Mouse (Mus musculus) bone marrow, adult 2 months (tissue): ENCODE data around the gene Sh3bgrl3.

Experiments used
- CTCF ChIP-seq: fragments of 200-500 bp; IDR thresholded peaks from 2 replicates; pipeline ENCODE4 v1.5.1; 2011; ENCODE audit warnings: low read length, control low read depth; ENCODE audit not compliant: control insufficient read depth, insufficient read depth
- POLR2A ChIP-seq: fragments of 200-500 bp; IDR thresholded peaks from 2 replicates; pipeline ENCODE4 v1.6.1; 2011; ENCODE audit warnings: low read depth, mild to moderate bottlenecking, control low read depth, low read length, borderline replicate concordance; ENCODE audit not compliant: control insufficient read depth

- TF ChIP-seq POLR2A: 0 out of 2 replicates have a peak, but pooled peaks have one; percentile 2
- TF ChIP-seq CTCF: no peak
Observed at GRCm38 (mm10) chr4:134112403-134112802, 16.2 kb downstream of the Sh3bgrl3 start.
